Mouse (Mus musculus) fibroblast of lung, adult 2 months (primary cell): ENCODE data around the gene Nabp2.

Source experiments
- DNase-seq: peaks from one replicate; pipeline ENCODE4 v3.0.0-alpha.2; 2011; ENCODE audit warnings: low read depth

The Nabp2 gene

DNA sequence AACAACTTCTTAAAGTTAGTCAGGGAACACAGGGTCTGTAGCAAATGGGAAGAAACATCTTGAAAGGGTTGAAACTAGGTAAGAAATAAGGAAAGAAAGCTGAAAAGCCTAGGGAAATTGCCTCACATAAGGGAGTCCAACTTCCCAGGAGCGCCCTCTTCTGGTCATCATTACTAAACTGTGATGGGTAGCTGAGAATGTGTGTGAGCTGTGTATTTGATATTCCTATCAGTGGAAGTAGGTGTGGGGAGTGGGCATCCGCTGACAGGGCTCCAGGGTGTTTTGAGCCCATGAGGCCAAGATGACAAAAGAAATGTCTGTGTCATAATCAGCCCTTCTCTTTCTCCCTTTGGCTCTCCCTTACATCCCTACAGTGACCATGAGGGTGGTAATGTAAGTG, 52.5 kb downstream of the Nabp2 start:
- no peak for DNase-seq
